Mouse (Mus musculus) embryonic facial prominence, embryonic 11.5 days (tissue): Measurements from ENCODE around the gene Aldoart2. TPM values are rescaled to one million over a fixed set of nuclear protein-coding genes. Genes with fewer than 3 reads are reported as not detected.
A peak's percentile ranks its signal among the peaks of the same experiment; 100 is the strongest.

Source experiments
- ATAC-seq: fragments of 200-750 bp; cut with Nextera tagmentation; replicated peaks from 2 replicates; pipeline ENCODE4 v1.8.0; 2017; ENCODE audit warnings: low read depth; ENCODE audit not compliant: insufficient number of reproducible peaks, low FRiP score, low TSS enrichment
- DNase-seq: peaks from one replicate; pipeline ENCODE4 v3.0.0-alpha.2; 2015; ENCODE audit warnings: low spot score
- H3K27ac ChIP-seq: fragments of 300-500 bp; sonication (generic); replicated peaks from 2 replicates; pipeline ENCODE4 v1.5.1; 2014; ENCODE audit warnings: mild to moderate bottlenecking, low read depth, low read length, control low read depth
- H3K27me3 ChIP-seq: fragments of 300-500 bp; sonication (generic); 2 replicates; pipeline ENCODE4 v1.6.1; 2014; ENCODE audit warnings: mild to moderate bottlenecking, low read length, moderate library complexity, mixed read lengths; ENCODE audit not compliant: control insufficient read depth, insufficient read depth
- H3K36me3 ChIP-seq: fragments of 300-500 bp; sonication (generic); replicated peaks from 2 replicates; pipeline ENCODE4 v1.6.1; 2014; ENCODE audit warnings: low read depth, mild to moderate bottlenecking, low read length, moderate library complexity, mixed read lengths; ENCODE audit not compliant: control insufficient read depth, insufficient read depth
- H3K4me1 ChIP-seq: fragments of 300-500 bp; sonication (generic); 2 replicates; pipeline ENCODE4 v1.6.1; 2014; ENCODE audit warnings: low read length, mixed read lengths; ENCODE audit not compliant: control insufficient read depth, insufficient read depth
- H3K4me2 ChIP-seq: fragments of 300-500 bp; sonication (generic); 2 replicates; pipeline ENCODE4 v1.6.1; 2014; ENCODE audit warnings: low read depth, mild to moderate bottlenecking, control low read depth, low read length, moderate library complexity
- H3K4me3 ChIP-seq: fragments of 300-500 bp; sonication (generic); 2 replicates; pipeline ENCODE4 v1.5.1; 2014; ENCODE audit warnings: low read depth, low read length, control low read depth
- H3K9ac ChIP-seq: fragments of 300-500 bp; sonication (generic); replicated peaks from 2 replicates; pipeline ENCODE4 v1.6.1; 2014; ENCODE audit warnings: mild to moderate bottlenecking, control low read depth, low read length
- H3K9me3 ChIP-seq: fragments of 300-500 bp; sonication (generic); replicated peaks from 2 replicates; pipeline ENCODE4 v1.6.1; 2016; ENCODE audit warnings: mild to moderate bottlenecking, low read length, inconsistent platforms, mixed read lengths; ENCODE audit not compliant: control insufficient read depth
- WGBS: fragments of 180-500 bp; shearing (Covaris S2); extraction: QIAGEN DNeasy Blood & Tissue Kit; methylation state at CpG from one replicate; pipeline ENCODE4 v1.1.7; 2014; 5-methylcytosine and 5-hydroxymethylcytosine counted together
- polyA plus RNA-seq: library from polyadenylated mRNA; unstranded; fragments of >200 nt; fragmentation: Nextera tagmentation; extraction: Ambion mirVana; gene quantifications from 2 replicates; pipeline ENCODE4 v1.2.1, GENCODE M21; 2014

Gene Aldoart2
- polyA plus RNA-seq, 1 experiment from 2014 or later = 0.25 TPM

GRCm38 (mm10) chr12:55598537-55598886 lies 33.5 kb downstream of the Aldoart2 start:
- peaks cover 41% of the 10 kb centered on the region for H3K27me3 ChIP-seq
- no peak overlapping the region for H3K9ac ChIP-seq
- no peak for ATAC-seq
- no peak for DNase-seq
- H3K4me1 ChIP-seq = peaks cover 16% of the 10 kb centered on the region
- no peaks in the 10 kb centered on the region for H3K9me3 ChIP-seq
- H3K36me3 ChIP-seq = no peaks in the 10 kb centered on the region
- H3K4me2 ChIP-seq = peak overlapping the region; percentile 71
- 7% methylated on average over 7 of the region's 7 CpGs for WGBS
- peak overlapping the region; percentile 42 for H3K4me3 ChIP-seq
- H3K27ac ChIP-seq = no peak overlapping the region

- ATAC-seq (peak; percentile 46; the same call in 1 of the 2 replicates), DNase-seq (peak; percentile 26)
- Histone ChIP-seq H3K9me3 (no peaks in the 10 kb centered on the region), H3K4me3 (peak within 1 kb of the TSS; percentile 42), H3K27ac (no peak within 1 kb of the TSS), H3K4me2 (peak within 1 kb of the TSS; percentile 71), H3K4me1 (peaks cover 16% of the 10 kb centered on the region), H3K27me3 (peaks cover 41% of the 10 kb centered on the region), H3K36me3 (no peaks in the 10 kb centered on the region), H3K9ac (no peak within 1 kb of the TSS)
- under 1% methylated on average over 77 of the region's 77 CpGs for WGBS
Measured at GRCm38 (mm10) chr12:55598887-55599561, 34.0 kb downstream of the Aldoart2 start, which contains the start of gene Insm2. Insm2 (plus strand) TSS chr12:55599427.

- no peak overlapping the region for H3K27ac ChIP-seq
Measured at GRCm38 (mm10) chr12:55599639-55600502, 34.8 kb downstream of the Aldoart2 start.

GRCm38 (mm10) chr12:55600503-55600994 lies 35.5 kb downstream of the Aldoart2 start:
- H3K4me1 ChIP-seq = peaks cover 16% of the 10 kb centered on the region
- DNase-seq (no peak), ATAC-seq (peak; percentile 29; the same call in 1 of the 2 replicates)
- H3K4me2 ChIP-seq = peak overlapping the region; percentile 71
- 3% methylated on average over 42 of the region's 42 CpGs for WGBS
- no peaks in the 10 kb centered on the region for H3K36me3 ChIP-seq
- peaks cover 41% of the 10 kb centered on the region for H3K27me3 ChIP-seq
- H3K9ac ChIP-seq = no peak overlapping the region
- H3K9me3 ChIP-seq = no peaks in the 10 kb centered on the region
- peak overlapping the region; percentile 42 for H3K4me3 ChIP-seq
- H3K27ac ChIP-seq = no peak overlapping the region

More at GRCm38 (mm10) chr12:55599639-55600502, 34.8 kb downstream of the Aldoart2 start:
- no peaks in the 10 kb centered on the region for H3K36me3 ChIP-seq
- H3K4me2 ChIP-seq = peak overlapping the region; percentile 71
- no peak overlapping the region for H3K9ac ChIP-seq
- peaks cover 16% of the 10 kb centered on the region for H3K4me1 ChIP-seq
- peaks cover 41% of the 10 kb centered on the region for H3K27me3 ChIP-seq
- peak overlapping the region; percentile 42 for H3K4me3 ChIP-seq
- peak; percentile 90 for ATAC-seq
- no peaks in the 10 kb centered on the region for H3K9me3 ChIP-seq
- WGBS = under 1% methylated on average over 94 of the region's 109 CpGs
- DNase-seq = peak; percentile 81

GRCm38 (mm10) chr12:55604411-55604810 lies 39.4 kb downstream of the Aldoart2 start:
- H3K4me1 ChIP-seq = peaks cover 12% of the 10 kb centered on the region
- no peaks in the 10 kb centered on the region for H3K9me3 ChIP-seq

GRCm38 (mm10) chr12:55607902-55608301 lies 42.9 kb downstream of the Aldoart2 start:
- no peaks in the 10 kb centered on the region for H3K9me3 ChIP-seq
- H3K27me3 ChIP-seq = no peaks in the 10 kb centered on the region
- no peaks in the 10 kb centered on the region for H3K4me1 ChIP-seq
- H3K4me2 ChIP-seq = no peak overlapping the region
- 0 out of 2 replicates have a peak, but pooled peaks have one; percentile 34 for ATAC-seq
- H3K9ac ChIP-seq = no peak overlapping the region
- DNase-seq = no peak
- no peak overlapping the region for H3K4me3 ChIP-seq
- 27% methylated on average over 4 of the region's 4 CpGs for WGBS
- H3K27ac ChIP-seq = no peak overlapping the region
- no peaks in the 10 kb centered on the region for H3K36me3 ChIP-seq

More at GRCm38 (mm10) chr12:55604411-55604810, 39.4 kb downstream of the Aldoart2 start:
- ATAC-seq (no peak), DNase-seq (no peak)
- no peak overlapping the region for H3K9ac ChIP-seq
- peaks cover 20% of the 10 kb centered on the region for H3K27me3 ChIP-seq
- H3K4me2 ChIP-seq = no peak overlapping the region
- no peak overlapping the region for H3K4me3 ChIP-seq
- 68% methylated on average over 3 of the region's 3 CpGs for WGBS
- H3K27ac ChIP-seq = no peak overlapping the region
- no peaks in the 10 kb centered on the region for H3K36me3 ChIP-seq

- no peak for ATAC-seq
- H3K27me3 ChIP-seq = no peaks in the 10 kb centered on the region
- 77% methylated on average over 2 of the region's 2 CpGs for WGBS
- DNase-seq = no peak
- H3K9ac ChIP-seq = no peak overlapping the region
- no peak overlapping the region for H3K4me3 ChIP-seq
- no peak overlapping the region for H3K4me2 ChIP-seq
- H3K27ac ChIP-seq = no peak overlapping the region
- no peaks in the 10 kb centered on the region for H3K9me3 ChIP-seq
- H3K36me3 ChIP-seq = no peaks in the 10 kb centered on the region
- H3K4me1 ChIP-seq = no peaks in the 10 kb centered on the region
Measured at GRCm38 (mm10) chr12:55610812-55611211, 45.8 kb downstream of the Aldoart2 start.
